Mouse (Mus musculus) liver, embryonic 16.5 days (tissue): ENCODE results near the gene Efna4. TPM values are rescaled to one million over a fixed set of nuclear protein-coding genes. Genes with fewer than 3 reads are reported as not detected.

Experiments
- ATAC-seq: fragments of 200-750 bp; cut with Nextera tagmentation; 2 replicates; pipeline ENCODE4 v1.8.0; 2017; ENCODE audit warnings: low read depth, mild to moderate bottlenecking, moderate number of reproducible peaks, moderate library complexity
- H3K27ac ChIP-seq: fragments of 300-500 bp; sonication (generic); 2 replicates; pipeline ENCODE4 v1.5.1; 2014; ENCODE audit warnings: mild to moderate bottlenecking, low read length
- H3K27me3 ChIP-seq: fragments of 300-500 bp; sonication (generic); 2 replicates; pipeline ENCODE4 v1.6.1; 2014; ENCODE audit warnings: low read depth, low read length, mixed read lengths; ENCODE audit not compliant: control insufficient read depth, insufficient read depth
- H3K36me3 ChIP-seq: fragments of 300-500 bp; sonication (generic); 2 replicates; pipeline ENCODE4 v1.6.1; 2014; ENCODE audit warnings: mild to moderate bottlenecking; ENCODE audit not compliant: control insufficient read depth, insufficient read depth
- H3K4me1 ChIP-seq: fragments of 300-500 bp; sonication (generic); 2 replicates; pipeline ENCODE4 v1.6.1; 2014; ENCODE audit warnings: low read depth, low read length, mixed read lengths; ENCODE audit not compliant: control insufficient read depth
- H3K4me2 ChIP-seq: fragments of 300-500 bp; sonication (generic); 2 replicates; pipeline ENCODE4 v1.6.1; 2014; ENCODE audit warnings: low read depth, low read length, mixed read lengths
- H3K4me3 ChIP-seq: fragments of 300-500 bp; sonication (generic); 2 replicates; pipeline ENCODE4 v1.5.1; 2014; ENCODE audit warnings: low read depth, mild to moderate bottlenecking, low read length
- H3K9ac ChIP-seq: fragments of 300-500 bp; sonication (generic); 2 replicates; pipeline ENCODE4 v1.6.1; 2014; ENCODE audit warnings: low read depth, low read length
- H3K9me3 ChIP-seq: fragments of 300-500 bp; sonication (generic); replicated peaks from 2 replicates; pipeline ENCODE4 v1.6.1; 2016; ENCODE audit warnings: low read length; ENCODE audit not compliant: control insufficient read depth
- WGBS: fragments of 180-500 bp; shearing (Covaris S2); extraction: QIAGEN DNeasy Blood & Tissue Kit; methylation state at CpG from one replicate; pipeline ENCODE4 v1.1.7; 2014; ENCODE audit not compliant: insufficient replicate concordance; 5-methylcytosine and 5-hydroxymethylcytosine counted together
- polyA plus RNA-seq: library from polyadenylated mRNA; unstranded; fragments of >200 nt; fragmentation: Nextera tagmentation; extraction: Ambion mirVana; gene quantifications from 2 replicates; pipeline ENCODE4 v1.2.1, GENCODE M21; 2015

Gene Efna4
- polyA plus RNA-seq, 1 experiment from 2014 or later: 0.51 TPM

DNA sequence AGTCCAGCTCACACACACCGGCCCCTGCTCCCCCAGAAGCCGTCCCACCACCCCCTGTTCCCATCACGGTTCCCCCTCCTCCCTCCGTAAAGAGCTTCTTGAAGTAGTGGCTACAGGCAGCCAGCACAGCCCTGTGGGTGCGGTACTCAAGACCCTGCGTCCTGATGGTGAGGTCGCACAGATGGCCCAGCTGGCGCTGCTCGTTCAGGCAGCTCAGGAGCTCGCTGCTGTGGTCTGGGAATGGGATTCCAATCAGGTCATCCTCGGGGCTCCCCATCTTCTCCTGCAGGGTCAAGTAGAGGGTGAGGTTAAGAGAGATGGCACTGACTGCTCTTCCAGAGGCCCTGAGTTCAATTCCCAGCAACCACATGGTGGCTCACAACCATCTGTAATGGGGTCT lies 43.4 kb upstream of the Efna4 start:
- ATAC-seq: no peak
- H3K9ac ChIP-seq: no peak overlapping the region
- no peaks in the 10 kb centered on the region for H3K36me3 ChIP-seq
- no peaks in the 10 kb centered on the region for H3K9me3 ChIP-seq
- peaks cover 12% of the 10 kb centered on the region for H3K4me1 ChIP-seq
- H3K4me3 ChIP-seq: no peak overlapping the region
- no peak overlapping the region for H3K4me2 ChIP-seq
- WGBS: 80% methylated on average over 11 of the region's 11 CpGs
- no peaks in the 10 kb centered on the region for H3K27me3 ChIP-seq
- no peak overlapping the region for H3K27ac ChIP-seq

GRCm38 (mm10) chr3:89380711-89381110 lies 42.9 kb upstream of the Efna4 start:
- Histone ChIP-seq H3K4me2 (no peak overlapping the region), H3K4me3 (no peak overlapping the region), H3K36me3 (no peaks in the 10 kb centered on the region), H3K9me3 (no peaks in the 10 kb centered on the region), H3K27ac (no peak overlapping the region), H3K9ac (no peak overlapping the region), H3K27me3 (no peaks in the 10 kb centered on the region), H3K4me1 (peaks cover 12% of the 10 kb centered on the region)
- no peak for ATAC-seq
- 80% methylated on average over 18 of the region's 18 CpGs for WGBS

DNA sequence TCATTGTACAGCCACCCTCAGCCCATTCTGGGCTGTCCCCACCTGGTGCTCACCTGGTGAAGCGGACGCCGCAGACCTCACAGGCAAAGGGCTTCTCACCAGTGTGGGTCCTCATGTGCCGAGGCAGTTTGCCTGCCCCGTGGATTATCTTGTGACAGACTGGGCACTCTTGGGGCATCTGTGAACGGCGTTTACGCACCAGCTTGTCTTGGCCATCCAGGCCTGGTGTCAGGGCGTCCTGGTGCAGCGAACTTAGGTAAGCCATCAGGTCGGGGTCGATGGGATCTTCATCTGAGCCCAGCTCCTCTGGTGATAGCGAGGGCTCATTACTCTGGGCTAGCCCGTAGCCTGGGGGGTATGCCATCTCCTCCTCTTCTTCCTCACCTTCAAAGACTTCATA lies 42.5 kb upstream of the Efna4 start:
- H3K4me1 ChIP-seq: peaks cover 12% of the 10 kb centered on the region
- no peak overlapping the region for H3K4me2 ChIP-seq
- no peak overlapping the region for H3K9ac ChIP-seq
- H3K4me3 ChIP-seq: no peak overlapping the region
- H3K9me3 ChIP-seq: no peaks in the 10 kb centered on the region
- WGBS: 81% methylated on average over 14 of the region's 14 CpGs
- no peaks in the 10 kb centered on the region for H3K36me3 ChIP-seq
- H3K27ac ChIP-seq: no peak overlapping the region
- H3K27me3 ChIP-seq: no peaks in the 10 kb centered on the region
- ATAC-seq: no peak

GRCm38 (mm10) chr3:89379388-89380131 lies 41.7 kb upstream of the Efna4 start:
- Histone ChIP-seq H3K9me3 (no peaks in the 10 kb centered on the region), H3K27me3 (no peaks in the 10 kb centered on the region), H3K4me2 (no peak overlapping the region), H3K4me3 (no peak overlapping the region), H3K36me3 (no peaks in the 10 kb centered on the region), H3K27ac (no peak overlapping the region), H3K4me1 (peaks cover 12% of the 10 kb centered on the region), H3K9ac (no peak overlapping the region)
- WGBS: 73% methylated on average over 31 of the region's 31 CpGs
- ATAC-seq: no peak

DNA sequence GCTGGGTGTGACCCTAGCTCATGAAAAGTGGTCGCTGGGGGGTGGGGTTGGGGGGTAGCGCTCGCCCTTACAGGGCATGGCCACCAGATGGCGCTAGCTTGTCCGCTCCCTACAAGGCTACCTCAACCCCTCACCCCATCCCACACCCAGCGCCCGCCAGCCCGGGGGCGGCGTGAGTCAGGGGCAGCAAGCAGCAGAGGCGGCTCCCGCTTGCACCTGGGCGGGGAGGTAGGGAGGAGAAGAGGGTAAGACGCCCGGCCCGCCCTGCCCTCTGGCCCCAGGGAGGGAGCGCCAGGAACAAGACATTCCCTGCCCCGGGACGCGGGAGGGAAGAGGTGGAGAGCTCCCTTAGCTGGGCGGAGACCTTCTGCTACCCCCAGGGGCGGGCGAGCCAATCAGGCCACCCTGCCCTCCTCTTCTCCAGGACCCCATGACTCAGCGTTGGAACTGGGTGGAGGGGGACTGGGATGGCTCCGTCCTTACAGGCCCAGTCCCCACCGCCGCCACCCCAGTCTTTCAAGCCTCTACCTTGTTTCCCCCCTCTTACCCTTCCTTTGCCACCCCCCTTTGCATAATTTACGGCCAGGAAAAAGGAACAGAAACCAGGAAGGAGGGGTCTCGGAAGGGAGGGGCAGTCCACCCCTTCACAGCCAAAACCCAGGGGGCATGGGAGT lies 40.7 kb upstream of the Efna4 start:
- Histone ChIP-seq H3K36me3 (no peaks in the 10 kb centered on the region), H3K27ac (no peak overlapping the region), H3K4me2 (peak overlapping the region; percentile 69), H3K9ac (peak overlapping the region; percentile 52; the same call in 1 of the 2 replicates), H3K9me3 (no peaks in the 10 kb centered on the region), H3K4me3 (peak overlapping the region; percentile 54), H3K27me3 (no peaks in the 10 kb centered on the region), H3K4me1 (peaks cover 18% of the 10 kb centered on the region)
- 4% methylated on average over 29 of the region's 29 CpGs for WGBS
- ATAC-seq: peak; percentile 72

DNA sequence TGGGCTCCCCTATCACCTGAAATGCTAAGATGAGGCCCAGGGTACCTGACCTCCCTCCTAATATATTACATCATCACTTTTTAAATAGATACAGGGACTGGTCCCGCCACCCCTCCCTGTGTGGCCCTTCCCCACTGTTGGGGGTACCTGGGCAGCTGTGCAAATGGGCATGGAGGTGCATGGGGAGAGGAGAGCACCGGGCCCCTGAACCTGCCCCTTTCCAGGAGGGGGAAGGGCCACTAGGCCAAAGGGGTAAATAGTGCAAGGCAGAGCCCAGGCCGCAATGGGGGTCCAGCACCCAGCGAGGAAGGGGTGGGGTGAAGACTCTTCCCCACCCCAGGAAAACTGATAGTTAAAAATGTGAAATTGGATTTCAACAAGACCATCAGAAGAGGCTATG lies 40.0 kb upstream of the Efna4 start:
- WGBS: 71% methylated on average over 4 of the region's 4 CpGs
- H3K9ac ChIP-seq: no peak overlapping the region

GRCm38 (mm10) chr3:89373581-89374231 lies 35.9 kb upstream of the Efna4 start:
- ATAC-seq: no peak
- Histone ChIP-seq H3K4me3 (no peak overlapping the region), H3K9me3 (no peaks in the 10 kb centered on the region), H3K27ac (no peak overlapping the region), H3K9ac (no peak overlapping the region), H3K36me3 (no peaks in the 10 kb centered on the region), H3K4me1 (peaks cover 14% of the 10 kb centered on the region), H3K27me3 (no peaks in the 10 kb centered on the region), H3K4me2 (no peak overlapping the region)
- WGBS: 28% methylated on average over 5 of the region's 5 CpGs

More for the DNA sequence above, 40.0 kb upstream of the Efna4 start:
- no peaks in the 10 kb centered on the region for H3K27me3 ChIP-seq
- no peak overlapping the region for H3K27ac ChIP-seq
- ATAC-seq: no peak
- H3K4me3 ChIP-seq: no peak overlapping the region
- H3K4me2 ChIP-seq: peak overlapping the region; percentile 69; the same call in 1 of the 2 replicates
- H3K9me3 ChIP-seq: no peaks in the 10 kb centered on the region
- H3K4me1 ChIP-seq: peaks cover 18% of the 10 kb centered on the region
- no peaks in the 10 kb centered on the region for H3K36me3 ChIP-seq

DNA sequence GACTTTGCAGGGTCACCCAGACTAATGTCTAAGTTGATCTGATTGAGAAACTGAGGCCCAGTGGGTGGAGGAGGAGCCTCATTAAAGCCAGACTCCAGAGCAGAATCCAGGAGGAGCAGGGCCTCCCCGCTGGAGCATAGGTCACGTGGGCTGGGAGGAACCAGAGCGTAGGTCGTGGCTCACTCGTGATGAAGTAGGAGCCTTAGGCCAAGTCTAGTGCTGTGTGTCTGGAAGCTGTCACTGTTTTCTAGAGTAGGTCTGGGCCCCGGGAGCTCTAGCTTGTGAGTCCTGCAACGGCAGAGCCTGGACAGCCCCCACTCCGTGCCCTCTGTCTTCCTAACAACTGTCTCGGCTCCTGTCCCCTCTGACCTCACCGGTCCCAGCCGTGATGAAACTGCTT lies 29.5 kb upstream of the Efna4 start:
- H3K36me3 ChIP-seq: no peaks in the 10 kb centered on the region
- no peak for ATAC-seq
- H3K9ac ChIP-seq: no peak overlapping the region
- no peaks in the 10 kb centered on the region for H3K4me1 ChIP-seq
- H3K27ac ChIP-seq: no peak overlapping the region
- H3K9me3 ChIP-seq: no peaks in the 10 kb centered on the region
- WGBS: 56% methylated on average over 11 of the region's 11 CpGs
- H3K27me3 ChIP-seq: no peaks in the 10 kb centered on the region
- H3K4me3 ChIP-seq: no peak overlapping the region
- H3K4me2 ChIP-seq: no peak overlapping the region
